Mouse (Mus musculus) limb, embryonic 12.5 days (tissue): ENCODE measurements at regions not wholly inside any gene's neighbourhood (a gene's known extent, or its start where the extent isn't known, plus 50 kb on each side); places are given as distances from the start of the nearest gene placed in this dataset.

Source experiments
- ATAC-seq: fragments of 200-750 bp; cut with Nextera tagmentation; 2 replicates; pipeline ENCODE4 v1.8.0; 2017; ENCODE audit warnings: low read depth, moderate TSS enrichment; ENCODE audit not compliant: insufficient number of reproducible peaks, insufficient read depth, low FRiP score, low TSS enrichment
- H3K27ac ChIP-seq: fragments of 300-500 bp; sonication (generic); 2 replicates; pipeline ENCODE4 v1.5.1; 2016; ENCODE audit warnings: mild to moderate bottlenecking, moderate library complexity
- H3K27me3 ChIP-seq: fragments of 300-500 bp; sonication (generic); 2 replicates; pipeline ENCODE4 v1.6.1; 2016; ENCODE audit warnings: mild to moderate bottlenecking, moderate library complexity
- H3K36me3 ChIP-seq: fragments of 300-500 bp; sonication (generic); 2 replicates; pipeline ENCODE4 v1.6.1; 2016; ENCODE audit warnings: mild to moderate bottlenecking, moderate library complexity
- H3K4me1 ChIP-seq: fragments of 300-500 bp; sonication (generic); replicated peaks from 2 replicates; pipeline ENCODE4 v1.6.1; 2016
- H3K4me2 ChIP-seq: fragments of 300-500 bp; sonication (generic); 2 replicates; pipeline ENCODE4 v1.6.1; 2016; ENCODE audit warnings: mild to moderate bottlenecking, moderate library complexity
- H3K4me3 ChIP-seq: fragments of 300-500 bp; sonication (generic); replicated peaks from 2 replicates; pipeline ENCODE4 v1.5.1; 2016; ENCODE audit warnings: mild to moderate bottlenecking
- H3K9ac ChIP-seq: fragments of 300-500 bp; sonication (generic); replicated peaks from 2 replicates; pipeline ENCODE4 v1.6.1; 2016; ENCODE audit warnings: mild to moderate bottlenecking, moderate library complexity
- H3K9me3 ChIP-seq: fragments of 300-500 bp; sonication (generic); 2 replicates; pipeline ENCODE4 v1.6.1; 2016; ENCODE audit warnings: mild to moderate bottlenecking, moderate library complexity
- WGBS: fragments of 180-500 bp; shearing (Covaris S2); methylation state at CpG from one replicate; pipeline ENCODE4 v1.1.7; 2016; 5-methylcytosine and 5-hydroxymethylcytosine counted together

DNA sequence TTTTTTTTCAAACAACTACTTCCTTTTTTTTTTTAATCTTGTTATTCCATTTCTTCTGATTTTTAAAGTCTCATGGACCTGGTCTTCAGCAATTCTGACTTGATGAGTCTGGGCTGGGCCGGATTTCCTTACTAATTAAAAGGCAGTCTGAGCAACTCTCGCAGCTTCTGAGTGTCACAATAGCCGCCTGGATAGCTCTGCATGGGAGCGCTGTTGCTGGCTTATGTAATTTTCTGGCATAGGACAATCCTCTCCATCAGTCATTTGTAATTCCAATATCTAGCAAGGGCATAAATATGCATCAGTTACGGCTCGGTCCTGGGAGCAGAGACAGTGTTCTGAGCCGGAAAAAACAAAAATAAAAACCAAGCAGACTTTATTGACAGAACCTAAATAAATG is 165.5 kb upstream of the Runx1 start:
- no peaks in the 10 kb centered on the region for H3K9me3 ChIP-seq
- 80% methylated on average over 7 of the region's 7 CpGs for WGBS
- peaks cover 22% of the 10 kb centered on the region for H3K27me3 ChIP-seq
- H3K36me3 ChIP-seq, result no peaks in the 10 kb centered on the region
- H3K4me3 ChIP-seq, result no peak overlapping the region
- no peak overlapping the region for H3K27ac ChIP-seq
- H3K9ac ChIP-seq, result no peak overlapping the region
- H3K4me2 ChIP-seq, result no peak overlapping the region
- H3K4me1 ChIP-seq, result no peaks in the 10 kb centered on the region
- ATAC-seq, result no peak

DNA sequence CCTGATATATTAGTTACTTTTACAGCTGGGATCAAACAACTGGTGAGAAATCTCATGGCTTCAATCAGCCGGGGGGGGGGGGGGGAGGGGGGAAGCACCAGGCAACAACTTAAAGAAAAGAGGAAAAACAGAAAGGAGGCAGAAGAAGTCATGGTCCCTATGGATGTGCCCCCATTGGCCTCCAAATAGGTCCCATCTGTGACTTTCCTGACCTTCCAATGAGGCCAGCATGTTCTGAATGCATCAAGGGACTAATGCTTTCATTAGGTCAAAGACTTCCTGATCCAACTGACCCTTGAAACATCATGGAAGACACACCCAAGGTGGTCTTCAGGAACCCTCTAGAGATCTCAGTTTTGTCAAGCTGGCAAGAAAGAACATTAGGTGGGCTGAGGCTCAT is 162.5 kb upstream of the Runx1 start:
- Histone ChIP-seq H3K9ac (no peak overlapping the region), H3K27me3 (peaks cover 16% of the 10 kb centered on the region; the same call in 1 of the 2 replicates), H3K36me3 (no peaks in the 10 kb centered on the region), H3K4me3 (no peak overlapping the region), H3K9me3 (no peaks in the 10 kb centered on the region), H3K4me1 (peaks cover 6% of the 10 kb centered on the region), H3K4me2 (no peak overlapping the region), H3K27ac (no peak overlapping the region)
- ATAC-seq, result no peak
- WGBS, result 60% methylated on average over 1 of the region's 1 CpGs

DNA sequence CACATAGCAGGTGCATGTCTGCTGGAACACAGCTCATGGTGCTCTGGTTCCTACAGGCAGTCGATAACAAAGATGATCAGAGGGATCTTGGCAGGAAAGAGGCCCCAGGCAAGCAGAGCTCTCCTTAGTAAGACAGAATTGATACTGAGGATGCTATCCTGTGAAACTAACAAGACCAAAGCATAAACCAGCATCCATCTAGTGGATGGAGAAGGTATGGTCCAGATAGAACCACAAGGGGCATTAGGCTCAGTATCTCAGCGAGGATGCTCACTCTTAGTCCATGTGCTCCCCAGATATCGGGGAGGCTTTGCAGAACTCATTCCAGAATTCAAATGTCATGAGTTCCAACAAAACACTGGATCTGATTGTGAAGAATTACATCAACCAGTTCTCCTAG is 162.1 kb upstream of the Runx1 start:
- H3K27ac ChIP-seq, result no peak overlapping the region
- no peak for ATAC-seq
- H3K27me3 ChIP-seq, result peaks cover 16% of the 10 kb centered on the region; the same call in 1 of the 2 replicates
- H3K4me1 ChIP-seq, result peaks cover 6% of the 10 kb centered on the region
- no peaks in the 10 kb centered on the region for H3K36me3 ChIP-seq
- 85% methylated on average over 3 of the region's 3 CpGs for WGBS
- H3K4me3 ChIP-seq, result no peak overlapping the region
- no peaks in the 10 kb centered on the region for H3K9me3 ChIP-seq
- no peak overlapping the region for H3K4me2 ChIP-seq
- H3K9ac ChIP-seq, result no peak overlapping the region

DNA sequence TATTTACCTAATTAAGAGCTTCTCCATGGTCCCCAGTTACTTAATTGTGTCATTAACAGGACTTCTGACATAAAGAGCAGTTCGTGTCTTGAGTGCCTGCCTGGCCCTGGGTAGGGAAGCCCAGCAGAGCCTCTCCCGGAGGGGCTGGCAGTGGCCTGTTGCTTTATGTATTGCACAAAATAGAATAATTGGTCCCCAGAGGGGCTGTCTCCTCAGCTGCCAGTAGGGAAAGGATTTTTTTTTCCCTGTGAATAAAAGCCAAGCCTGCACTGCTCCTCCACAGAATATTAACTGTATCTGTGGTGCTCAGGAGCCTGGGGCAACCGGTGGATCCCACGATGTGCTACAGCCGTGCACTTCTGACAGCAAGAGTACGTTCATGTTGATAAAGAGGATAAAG is 159.8 kb upstream of the Runx1 start:
- ATAC-seq, result no peak
- Histone ChIP-seq H3K27ac (no peak overlapping the region), H3K4me2 (no peak overlapping the region), H3K9ac (no peak overlapping the region), H3K9me3 (0 out of 2 replicates have a peak, but pooled peaks cover 4% of the 10 kb centered on the region), H3K4me1 (peaks cover 6% of the 10 kb centered on the region), H3K4me3 (no peak overlapping the region), H3K27me3 (peaks cover 13% of the 10 kb centered on the region; the same call in 1 of the 2 replicates), H3K36me3 (no peaks in the 10 kb centered on the region)
- WGBS, result 53% methylated on average over 6 of the region's 6 CpGs

DNA sequence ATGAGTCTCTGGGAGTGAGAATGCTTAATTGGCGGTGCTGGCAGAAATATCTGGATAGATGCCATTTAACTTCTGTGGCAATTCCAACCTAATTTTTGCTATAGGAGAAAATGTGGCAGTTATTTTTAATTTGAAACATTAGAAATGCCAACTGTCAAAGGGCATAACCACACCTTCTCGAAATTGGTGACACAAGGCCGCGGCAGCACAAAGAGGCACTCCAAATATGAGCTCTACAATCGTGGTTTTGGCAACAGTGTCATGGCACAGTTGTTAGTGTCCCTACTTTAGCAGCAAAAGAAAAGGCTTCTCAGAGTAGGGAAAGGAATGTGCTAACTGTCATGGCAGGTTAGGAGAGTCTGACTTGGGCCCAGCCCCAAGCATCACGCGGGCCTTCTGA is 157.0 kb upstream of the Runx1 start:
- H3K4me2 ChIP-seq, result no peak overlapping the region
- H3K27ac ChIP-seq, result no peak overlapping the region
- H3K27me3 ChIP-seq, result peaks cover 25% of the 10 kb centered on the region
- 0 out of 2 replicates have a peak, but pooled peaks cover 4% of the 10 kb centered on the region for H3K9me3 ChIP-seq
- 93% methylated on average over 7 of the region's 7 CpGs for WGBS
- no peak overlapping the region for H3K9ac ChIP-seq
- peaks cover 6% of the 10 kb centered on the region for H3K4me1 ChIP-seq
- no peaks in the 10 kb centered on the region for H3K36me3 ChIP-seq
- no peak overlapping the region for H3K4me3 ChIP-seq
- ATAC-seq, result no peak

DNA sequence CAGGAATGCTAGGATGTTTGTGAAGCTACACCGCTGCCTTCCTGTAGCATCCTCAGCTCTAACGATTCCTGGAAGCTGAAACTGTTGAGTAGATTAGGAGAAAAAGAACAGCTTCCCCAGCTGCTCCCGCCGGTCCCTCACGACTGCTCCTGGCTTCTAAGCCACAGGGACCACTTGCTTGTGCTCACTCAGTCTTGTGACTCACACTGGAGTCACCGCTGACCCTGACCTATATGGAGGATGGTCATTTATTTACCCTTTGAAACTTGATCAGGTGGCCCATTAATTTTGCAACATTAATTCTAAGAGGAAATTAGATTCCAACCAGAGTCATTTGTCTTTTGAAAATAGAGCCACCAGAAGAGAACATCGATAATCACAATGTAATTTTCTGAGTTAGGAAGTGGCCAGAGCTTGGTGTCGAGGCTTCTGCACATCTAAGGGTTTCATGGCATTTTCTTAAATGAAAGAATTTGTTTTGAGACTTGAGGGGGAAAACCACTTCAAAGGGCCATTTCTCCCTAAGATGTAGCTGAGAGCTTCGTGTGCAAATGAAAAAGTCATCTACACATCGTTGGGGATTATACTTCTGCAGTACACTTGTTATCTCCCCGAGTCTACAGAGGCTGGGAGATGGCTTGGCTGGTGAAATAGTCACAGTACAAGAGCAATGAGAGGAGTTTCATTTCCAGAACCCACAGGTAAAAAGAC is 153.8 kb upstream of the Runx1 start:
- Histone ChIP-seq H3K4me1 (0 out of 2 replicates have a peak, but pooled peaks cover 2% of the 10 kb centered on the region), H3K27me3 (peaks cover 31% of the 10 kb centered on the region), H3K27ac (no peak overlapping the region), H3K4me2 (no peak overlapping the region), H3K36me3 (no peaks in the 10 kb centered on the region), H3K9me3 (0 out of 2 replicates have a peak, but pooled peaks cover 4% of the 10 kb centered on the region), H3K9ac (no peak overlapping the region), H3K4me3 (no peak overlapping the region)
- ATAC-seq, result no peak
- 34% methylated on average over 11 of the region's 11 CpGs for WGBS

DNA sequence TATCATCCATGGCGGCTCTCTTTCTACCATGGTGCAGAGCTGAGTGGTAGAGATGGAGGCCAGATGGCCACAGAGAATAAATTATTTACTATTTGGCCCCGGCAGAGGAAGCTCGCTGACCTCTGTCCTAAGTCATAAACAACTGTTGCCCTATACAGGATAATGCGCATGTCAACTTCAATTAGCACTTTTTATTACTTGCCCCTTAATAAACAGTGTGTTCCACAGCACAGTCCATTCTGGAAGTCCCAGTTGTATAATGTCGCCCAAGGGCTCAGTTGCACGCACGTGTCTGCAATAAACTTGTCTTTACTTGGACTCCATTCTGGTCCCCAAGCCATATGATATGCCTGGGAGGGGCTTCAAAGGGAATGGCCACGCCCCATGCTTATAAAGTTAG is 150.1 kb upstream of the Runx1 start:
- peaks cover 51% of the 10 kb centered on the region for H3K27me3 ChIP-seq
- H3K27ac ChIP-seq, result no peak overlapping the region
- ATAC-seq, result peak; percentile 66; the same call in 1 of the 2 replicates
- H3K4me1 ChIP-seq, result 0 out of 2 replicates have a peak, but pooled peaks cover 2% of the 10 kb centered on the region
- no peak overlapping the region for H3K4me2 ChIP-seq
- no peak overlapping the region for H3K4me3 ChIP-seq
- no peaks in the 10 kb centered on the region for H3K9me3 ChIP-seq
- 19% methylated on average over 8 of the region's 8 CpGs for WGBS
- H3K9ac ChIP-seq, result no peak overlapping the region
- H3K36me3 ChIP-seq, result no peaks in the 10 kb centered on the region

DNA sequence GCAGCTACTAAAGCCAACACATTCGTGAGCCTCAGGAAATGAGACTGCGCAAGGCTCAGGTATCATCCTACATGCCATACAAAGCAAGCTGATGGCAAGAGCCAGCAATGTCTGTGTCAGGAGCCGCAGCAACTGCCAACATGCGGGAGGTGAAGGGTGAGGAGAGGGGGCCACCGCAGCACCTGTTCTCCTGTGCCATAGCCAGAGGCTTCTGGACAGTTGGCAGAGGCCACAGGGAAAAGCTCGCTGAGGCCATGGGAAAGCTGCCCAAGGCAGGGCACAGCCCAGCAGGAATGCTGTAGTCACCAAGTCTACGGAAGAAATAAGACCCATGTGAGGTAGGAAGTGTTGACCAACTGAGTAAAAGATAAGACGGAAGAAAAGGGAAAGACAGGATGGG is 149.1 kb upstream of the Runx1 start:
- no peak overlapping the region for H3K4me2 ChIP-seq
- 74% methylated on average over 8 of the region's 8 CpGs for WGBS
- no peak for ATAC-seq
- H3K9ac ChIP-seq, result no peak overlapping the region
- H3K27ac ChIP-seq, result no peak overlapping the region
- no peaks in the 10 kb centered on the region for H3K9me3 ChIP-seq
- H3K27me3 ChIP-seq, result peaks cover 47% of the 10 kb centered on the region
- no peak overlapping the region for H3K4me3 ChIP-seq
- no peaks in the 10 kb centered on the region for H3K36me3 ChIP-seq
- 0 out of 2 replicates have a peak, but pooled peaks cover 2% of the 10 kb centered on the region for H3K4me1 ChIP-seq

DNA sequence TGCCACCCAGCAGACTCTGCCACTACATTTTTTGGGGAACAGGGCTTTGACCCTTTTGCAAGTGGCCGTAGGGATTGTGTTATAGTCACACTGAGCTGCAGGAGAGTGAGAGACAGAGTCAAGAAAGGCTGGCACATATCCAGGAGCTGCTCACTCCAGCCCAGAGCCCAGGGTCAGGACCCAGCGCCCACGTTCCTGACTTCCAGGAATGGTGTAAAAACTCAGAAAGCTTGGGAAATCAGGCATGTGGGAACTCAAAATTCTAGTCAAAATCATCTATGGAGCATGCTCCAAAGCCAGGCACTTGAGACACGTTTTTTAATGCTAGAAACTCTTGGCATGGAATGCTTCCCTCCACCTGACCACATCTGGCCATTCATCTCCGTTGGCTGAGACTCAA is 146.7 kb upstream of the Runx1 start:
- WGBS, result 81% methylated on average over 5 of the region's 5 CpGs
- Histone ChIP-seq H3K4me3 (no peak overlapping the region), H3K27ac (no peak overlapping the region), H3K36me3 (no peaks in the 10 kb centered on the region), H3K9ac (no peak overlapping the region), H3K27me3 (peaks cover 31% of the 10 kb centered on the region), H3K4me1 (0 out of 2 replicates have a peak, but pooled peaks cover 2% of the 10 kb centered on the region), H3K9me3 (no peaks in the 10 kb centered on the region), H3K4me2 (no peak overlapping the region)
- no peak for ATAC-seq

DNA sequence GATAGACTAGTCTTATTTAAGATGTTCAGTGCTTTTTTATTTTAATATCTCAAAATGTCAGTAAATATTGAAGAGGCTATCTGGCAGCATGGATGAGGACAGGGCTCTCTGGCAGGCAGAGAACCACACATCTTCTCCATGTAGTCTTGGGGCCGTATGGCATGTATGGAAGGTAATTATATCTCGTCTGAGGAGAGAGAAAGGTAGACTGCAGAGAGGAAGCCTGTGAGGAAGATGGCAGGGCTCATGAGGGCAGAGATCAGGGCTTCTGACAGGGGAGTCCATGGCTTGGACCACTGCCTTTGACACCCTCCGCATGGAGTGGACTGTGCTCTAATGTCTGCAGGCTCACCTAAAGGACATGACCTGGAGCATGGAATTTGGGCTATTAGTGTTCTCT is 146.0 kb upstream of the Runx1 start:
- 77% methylated on average over 3 of the region's 3 CpGs for WGBS
- no peak for ATAC-seq
- Histone ChIP-seq H3K27ac (no peak overlapping the region), H3K27me3 (peaks cover 32% of the 10 kb centered on the region), H3K4me3 (no peak overlapping the region), H3K9me3 (no peaks in the 10 kb centered on the region), H3K4me1 (0 out of 2 replicates have a peak, but pooled peaks cover 2% of the 10 kb centered on the region), H3K36me3 (no peaks in the 10 kb centered on the region), H3K9ac (no peak overlapping the region), H3K4me2 (no peak overlapping the region)

DNA sequence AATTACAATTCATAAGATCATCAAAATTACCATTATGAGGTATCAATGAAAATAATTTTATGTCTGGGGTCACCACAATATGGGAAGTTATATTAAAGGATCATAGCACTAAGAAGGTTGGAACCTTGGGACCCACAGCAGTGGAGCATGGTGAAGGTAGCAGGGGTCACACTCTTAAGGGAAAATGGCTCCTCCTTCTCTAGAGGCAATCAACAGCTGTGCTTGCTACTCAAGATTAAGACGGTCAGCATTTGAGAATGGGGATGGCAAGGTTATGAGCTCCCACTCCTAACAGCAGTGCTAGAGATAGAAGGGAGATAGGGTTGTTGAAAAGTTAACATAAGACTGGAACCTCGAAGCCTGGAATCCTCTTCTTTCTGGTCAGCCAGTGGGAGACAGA is 144.6 kb upstream of the Runx1 start:
- peaks cover 34% of the 10 kb centered on the region for H3K27me3 ChIP-seq
- no peak overlapping the region for H3K9ac ChIP-seq
- 0 out of 2 replicates have a peak, but pooled peaks cover 2% of the 10 kb centered on the region for H3K4me1 ChIP-seq
- H3K27ac ChIP-seq, result no peak overlapping the region
- H3K36me3 ChIP-seq, result no peaks in the 10 kb centered on the region
- H3K4me3 ChIP-seq, result no peak overlapping the region
- 93% methylated on average over 2 of the region's 2 CpGs for WGBS
- no peak overlapping the region for H3K4me2 ChIP-seq
- no peak for ATAC-seq
- H3K9me3 ChIP-seq, result no peaks in the 10 kb centered on the region

DNA sequence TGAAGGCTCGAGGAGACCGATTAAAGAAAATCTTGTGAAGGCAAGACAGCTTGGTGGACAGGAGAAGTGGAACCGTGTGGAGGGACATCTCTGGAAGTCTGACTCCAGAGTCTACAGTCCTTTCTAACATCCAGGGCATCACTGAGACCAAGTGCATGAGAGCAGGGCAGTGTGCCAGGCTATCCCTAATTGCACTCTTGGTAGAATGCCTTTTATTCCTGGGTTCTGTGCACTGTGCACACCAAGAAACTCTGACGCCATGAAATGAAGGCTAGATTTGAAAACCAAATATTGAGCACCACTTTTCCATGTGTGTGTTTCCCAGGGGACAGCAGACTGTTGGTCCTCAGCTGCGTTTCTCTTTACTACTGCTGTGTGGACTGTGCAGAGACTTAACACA is 143.1 kb upstream of the Runx1 start:
- 82% methylated on average over 5 of the region's 5 CpGs for WGBS
- peaks cover 31% of the 10 kb centered on the region for H3K27me3 ChIP-seq
- H3K9me3 ChIP-seq, result no peaks in the 10 kb centered on the region

More for the DNA sequence above, 143.1 kb upstream of the Runx1 start:
- no peak for ATAC-seq
- Histone ChIP-seq H3K4me1 (no peaks in the 10 kb centered on the region), H3K4me3 (no peak overlapping the region), H3K4me2 (no peak overlapping the region), H3K36me3 (no peaks in the 10 kb centered on the region), H3K27ac (no peak overlapping the region), H3K9ac (no peak overlapping the region)
